Mouse (Mus musculus) embryo, embryonic 9.5 days (tissue): Measurements from ENCODE around the gene Osbpl10.
"Not testable (repeated sequence)": the region's sequence is repeated elsewhere in the genome, so short reads cannot be mapped to it uniquely, and the experiment has no call there.

ENCODE experiments used
- DNase-seq: peaks from one replicate; pipeline ENCODE4 v3.0.0-alpha.2; 2017; ENCODE audit errors: extremely low spot score

Osbpl10 gene

DNA sequence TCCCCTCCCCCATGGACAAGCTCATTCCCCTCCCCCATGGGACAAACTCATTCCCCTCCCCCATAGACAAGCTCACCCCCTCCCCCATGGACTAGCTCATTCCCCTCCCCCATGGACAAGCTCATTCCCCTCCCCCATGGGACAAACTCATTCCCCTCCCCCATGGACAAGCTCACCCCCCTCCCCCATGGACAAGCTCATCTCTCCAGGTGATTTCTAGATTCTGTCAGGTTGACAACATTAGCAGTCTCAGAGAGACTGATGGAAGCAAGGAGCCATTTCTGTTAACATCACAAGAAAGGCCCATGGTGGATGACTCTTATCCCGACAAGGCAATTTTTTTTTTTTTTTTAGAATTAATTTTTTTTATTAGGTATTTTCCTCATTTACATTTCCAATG lies 52.7 kb downstream of the Osbpl10 start:
- DNase-seq, result not testable (repeated sequence)

DNA sequence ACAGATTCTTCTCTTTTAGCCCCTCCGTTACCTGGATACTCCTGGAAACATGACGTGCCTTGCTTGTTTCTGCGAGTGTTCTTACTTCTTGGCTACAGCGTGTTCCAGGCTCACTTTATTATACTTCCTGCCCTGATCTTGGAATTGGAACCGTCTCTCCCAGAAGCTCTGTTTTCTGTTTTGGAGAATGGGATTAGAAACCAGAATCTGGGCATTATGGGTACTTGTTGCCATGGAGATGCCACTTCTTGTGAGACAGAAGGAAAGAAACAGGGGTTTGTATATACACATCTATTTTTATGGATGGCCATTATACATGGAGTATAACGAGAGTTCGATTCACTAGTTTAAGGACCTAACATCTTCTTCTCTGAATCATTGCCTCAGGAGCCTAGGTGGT lies 54.4 kb downstream of the Osbpl10 start:
- no peak for DNase-seq

DNA sequence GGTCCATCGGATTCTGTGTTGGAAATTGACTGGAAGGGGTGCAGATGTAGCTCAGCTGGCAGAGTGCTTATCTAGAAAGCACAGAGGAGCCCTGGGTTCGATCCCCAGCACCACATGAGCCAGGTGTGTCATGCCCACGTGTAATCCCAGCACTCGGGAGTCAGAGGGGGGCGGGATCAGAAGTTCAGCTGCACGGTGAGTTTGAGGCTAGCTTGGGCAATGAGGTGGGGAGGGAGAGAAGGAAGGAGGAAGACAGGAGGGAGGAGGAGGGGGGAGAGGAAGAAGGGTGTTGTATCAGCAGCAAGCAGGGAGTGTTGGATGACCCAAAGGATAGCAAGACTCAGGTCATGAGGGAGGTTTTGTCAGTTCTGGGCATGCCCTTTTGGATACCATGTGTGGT lies 55.9 kb downstream of the Osbpl10 start:
- no peak for DNase-seq

DNA sequence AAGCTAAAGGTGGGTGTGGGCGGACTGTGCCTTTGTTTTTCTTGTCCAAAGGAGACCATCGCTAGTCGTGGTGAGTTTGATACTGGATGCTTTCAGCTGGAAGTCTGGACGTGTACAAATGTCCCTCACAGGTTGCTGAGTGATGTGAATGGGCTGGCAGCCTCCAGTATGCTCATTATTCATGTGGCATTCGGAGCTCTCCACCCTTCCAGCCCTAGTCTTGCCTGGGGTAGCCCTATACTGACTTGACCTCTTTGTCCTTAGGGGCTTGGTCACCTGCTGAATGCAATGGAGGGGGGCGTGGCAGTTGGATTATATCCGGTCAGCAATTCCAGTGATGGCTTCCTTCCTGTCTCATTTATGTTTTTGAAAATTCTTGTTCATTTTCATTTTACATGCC lies 56.4 kb downstream of the Osbpl10 start:
- DNase-seq, result no peak

DNA sequence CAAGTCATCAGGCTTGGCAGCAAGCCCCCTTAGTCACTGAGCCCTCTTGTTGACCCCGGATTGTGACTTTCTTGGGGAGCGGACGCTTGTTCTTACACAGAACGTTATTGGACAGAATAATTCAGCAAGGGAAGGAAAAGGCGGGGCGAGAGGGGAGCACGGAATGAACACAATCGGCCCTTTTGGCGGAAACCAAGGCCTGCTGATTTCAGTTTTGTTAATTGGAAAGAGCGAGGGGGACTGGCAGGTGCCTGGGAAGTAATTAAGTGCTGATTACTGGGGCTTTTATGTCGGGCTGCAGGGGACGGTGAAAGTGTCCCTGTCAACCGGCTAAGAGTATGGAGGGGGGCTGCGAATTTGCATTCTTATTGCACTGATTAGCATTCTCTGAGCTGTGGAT lies 59.8 kb downstream of the Osbpl10 start:
- DNase-seq, result no peak

DNA sequence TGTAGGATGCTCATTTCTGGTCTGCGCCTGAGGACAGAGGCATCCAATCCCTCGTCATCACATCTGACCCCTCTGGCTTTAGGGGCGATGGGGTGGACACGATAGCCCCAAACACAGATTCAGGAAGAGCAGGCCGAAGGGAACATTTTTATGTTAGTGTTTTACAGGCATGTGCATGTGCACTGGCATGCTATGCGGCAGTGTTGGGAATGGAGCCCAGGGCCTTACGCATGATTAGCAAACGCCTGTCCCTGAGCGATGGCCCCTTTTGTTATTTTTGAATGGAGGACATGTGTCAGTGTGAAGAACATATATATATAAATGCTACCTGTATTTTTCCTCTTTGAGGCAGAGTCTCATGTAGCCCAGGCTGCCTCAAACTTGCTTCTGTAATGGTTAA lies 60.3 kb downstream of the Osbpl10 start:
- DNase-seq, result no peak

DNA sequence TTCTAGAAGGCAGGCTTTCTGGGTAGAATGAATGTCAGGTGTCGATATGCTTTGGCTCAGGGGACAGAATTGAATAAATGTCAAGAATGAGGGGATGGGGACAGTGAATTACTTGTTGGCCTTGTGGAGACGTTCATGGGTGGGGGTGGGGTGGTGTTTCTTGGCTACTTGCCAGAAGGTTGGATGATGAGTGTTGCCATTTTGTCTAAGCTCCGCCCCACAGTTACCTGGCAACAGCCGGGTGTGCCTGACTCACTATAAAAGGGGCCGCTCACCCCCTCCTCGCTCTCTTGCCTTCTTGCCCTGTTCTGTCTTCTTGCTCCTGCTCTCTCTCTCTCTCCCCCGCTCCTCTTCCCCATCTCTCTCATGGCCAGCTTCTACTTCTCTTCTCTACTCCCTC lies 60.9 kb downstream of the Osbpl10 start:
- no peak for DNase-seq

DNA sequence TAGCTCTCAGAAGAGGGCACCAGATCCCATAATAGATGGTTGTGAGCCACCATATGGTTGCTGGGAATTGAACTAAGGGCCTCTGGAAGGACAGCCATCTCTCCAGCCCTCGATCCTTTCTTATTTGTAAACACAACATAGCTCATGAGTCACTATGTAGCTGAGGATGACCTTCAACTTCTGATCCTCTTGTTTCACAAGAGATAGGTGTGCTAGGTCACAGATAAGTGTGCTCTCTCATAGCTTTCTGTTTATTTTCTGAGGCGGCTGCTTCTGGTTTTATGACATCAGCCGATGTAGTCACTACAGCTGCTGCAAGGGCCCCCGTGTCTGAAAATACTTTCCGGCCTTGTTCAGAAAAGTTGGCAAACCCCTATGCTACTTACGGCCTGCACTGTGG lies 64.2 kb downstream of the Osbpl10 start:
- DNase-seq, result no peak

DNA sequence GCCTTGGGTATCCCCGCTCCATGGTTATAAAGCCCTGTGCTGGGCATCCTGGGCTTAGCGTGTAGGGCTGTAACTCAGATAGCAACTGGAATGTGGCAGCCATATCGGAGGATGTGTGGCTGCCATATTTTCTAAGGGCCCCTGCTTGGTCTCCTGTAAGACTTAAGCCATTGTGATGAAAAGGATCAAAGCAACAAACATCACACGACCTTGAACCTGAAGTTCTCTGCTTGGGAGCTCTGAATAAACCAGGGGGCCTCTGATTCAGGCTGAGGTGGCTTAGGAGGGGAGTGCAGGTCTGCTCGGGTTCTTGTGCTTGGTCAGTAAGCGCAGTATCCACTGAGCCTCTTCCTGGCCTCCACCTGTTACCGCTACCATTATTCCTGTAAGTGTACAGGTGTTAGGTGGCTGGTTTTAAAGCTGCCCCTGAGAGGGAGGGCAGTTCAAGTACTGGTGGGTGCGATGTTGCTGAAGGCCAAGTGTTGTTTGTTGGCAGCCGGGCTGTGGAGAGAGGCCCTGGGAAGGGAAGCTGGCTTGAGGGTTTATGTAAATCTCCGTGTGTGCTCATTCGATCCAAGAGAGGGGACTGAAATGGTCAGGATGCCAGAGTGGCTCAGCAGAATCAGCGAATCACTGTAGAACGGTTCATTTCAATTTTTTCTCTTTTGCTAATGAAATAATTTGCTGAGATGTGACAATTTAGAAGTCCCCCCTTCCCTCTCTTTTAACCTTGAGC lies 64.8 kb downstream of the Osbpl10 start:
- no peak for DNase-seq

DNA sequence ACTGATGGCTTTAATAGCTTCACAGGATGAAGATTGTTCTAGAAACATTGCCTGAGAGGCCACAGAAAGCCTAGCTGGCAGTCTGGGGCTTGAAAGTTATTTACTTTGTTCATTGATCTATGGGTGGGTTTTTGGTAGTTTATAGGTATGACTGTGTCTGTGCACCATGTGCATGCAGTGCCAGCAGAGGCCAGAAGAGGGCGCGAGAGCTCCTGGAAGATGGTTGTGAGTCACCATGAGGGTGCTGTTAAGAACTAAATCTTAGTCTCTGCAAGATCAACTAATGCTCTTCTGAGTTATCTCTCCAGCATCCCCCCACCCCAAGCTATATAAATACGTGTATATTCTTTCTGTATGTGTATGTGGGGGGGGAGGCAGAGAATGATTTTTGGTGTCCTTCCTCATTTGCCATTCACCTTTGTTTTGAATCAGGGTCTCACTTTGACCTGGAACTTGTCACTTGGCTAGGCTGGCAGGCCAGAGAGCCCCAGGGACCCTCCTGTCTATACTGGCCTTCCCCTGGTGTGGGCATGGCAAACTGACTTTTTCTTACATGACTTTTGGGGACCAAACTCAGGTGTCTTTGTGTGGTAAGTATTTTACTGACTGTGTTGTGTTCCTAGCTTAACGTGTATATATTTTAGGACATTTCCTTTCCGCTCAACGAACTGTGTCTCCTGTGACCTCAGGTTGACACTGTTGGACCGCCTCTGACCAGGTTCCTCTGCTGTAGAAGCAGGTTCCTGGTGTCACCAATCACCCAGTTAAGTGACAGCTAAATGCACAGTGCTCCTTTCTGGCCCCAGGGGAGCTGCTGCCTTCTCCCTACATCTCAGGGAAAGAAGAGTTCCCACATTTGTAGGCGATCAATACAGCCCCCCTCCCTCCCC lies 65.8 kb downstream of the Osbpl10 start:
- DNase-seq, result no peak

DNA sequence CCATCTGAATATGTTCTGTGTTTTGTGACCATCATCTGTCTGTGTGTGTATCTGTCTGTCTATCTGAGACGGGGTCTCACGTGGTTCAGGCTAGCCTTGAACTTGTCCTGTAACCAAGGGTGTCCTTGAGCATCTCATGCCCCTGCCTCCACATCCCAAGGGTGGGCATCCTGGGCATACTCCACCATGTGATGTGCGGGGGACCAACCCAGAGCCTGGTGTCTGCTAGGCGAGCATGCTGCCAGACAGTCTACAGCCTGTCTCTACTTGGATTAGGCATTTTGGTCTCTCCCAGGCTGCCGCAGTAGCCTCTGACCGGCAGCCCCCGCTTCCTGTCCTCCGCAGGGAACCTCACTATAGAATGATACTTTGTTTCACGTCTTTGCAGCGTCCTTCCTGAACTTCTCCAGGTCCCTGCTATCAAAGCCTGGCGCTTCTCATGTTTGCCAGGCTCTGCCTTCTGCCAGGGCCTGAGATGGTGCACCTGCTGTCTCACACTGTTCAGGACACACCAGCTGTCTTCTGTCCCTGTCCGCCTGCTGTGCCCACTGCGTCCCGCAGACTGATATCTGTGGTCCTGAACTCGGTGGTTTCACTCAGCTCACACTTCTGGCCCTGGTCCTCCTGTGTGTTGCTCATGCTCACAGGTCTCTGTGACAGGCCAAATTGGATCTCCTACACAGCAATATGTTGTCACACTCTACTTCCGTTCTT lies 66.9 kb downstream of the Osbpl10 start:
- no peak for DNase-seq

DNA sequence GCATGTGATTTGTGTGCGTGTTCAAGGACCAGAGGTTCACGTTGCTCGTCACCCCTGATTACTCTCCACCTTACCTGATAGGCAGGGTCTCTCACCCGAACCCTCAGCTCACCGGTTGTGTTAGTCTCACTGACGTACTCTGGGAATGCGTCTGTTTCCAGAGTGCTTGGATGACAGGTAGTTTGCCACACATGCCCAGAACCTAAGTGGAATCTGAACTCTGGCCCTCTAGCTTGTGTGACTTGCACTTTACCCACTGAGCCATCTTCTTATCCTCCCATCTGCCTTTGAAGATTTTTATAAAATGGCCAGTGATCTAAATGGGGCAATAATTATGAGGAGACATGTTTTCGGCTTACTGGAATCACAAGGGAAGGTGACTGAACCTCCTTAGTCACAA lies 68.3 kb downstream of the Osbpl10 start:
- no peak for DNase-seq

DNA sequence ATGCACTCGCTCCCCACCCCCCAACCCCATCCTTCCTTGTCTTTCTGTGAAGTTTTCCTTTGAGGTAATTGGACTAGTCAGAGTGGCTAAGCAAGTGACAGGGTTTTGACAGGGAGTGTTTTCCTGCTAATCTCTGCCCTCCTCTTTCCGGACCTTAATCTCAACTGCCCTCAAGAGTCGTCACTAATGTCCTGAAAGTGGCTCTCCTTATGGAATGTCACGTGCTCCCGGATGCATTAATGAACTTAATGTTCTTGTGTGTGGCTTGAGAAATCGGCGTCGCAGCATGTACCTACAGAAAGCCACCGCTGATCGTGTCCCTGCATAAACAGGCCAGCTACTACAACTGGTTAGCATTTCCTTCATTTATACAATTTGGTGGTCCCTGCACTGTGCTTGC lies 70.0 kb downstream of the Osbpl10 start:
- DNase-seq, result no peak

DNA sequence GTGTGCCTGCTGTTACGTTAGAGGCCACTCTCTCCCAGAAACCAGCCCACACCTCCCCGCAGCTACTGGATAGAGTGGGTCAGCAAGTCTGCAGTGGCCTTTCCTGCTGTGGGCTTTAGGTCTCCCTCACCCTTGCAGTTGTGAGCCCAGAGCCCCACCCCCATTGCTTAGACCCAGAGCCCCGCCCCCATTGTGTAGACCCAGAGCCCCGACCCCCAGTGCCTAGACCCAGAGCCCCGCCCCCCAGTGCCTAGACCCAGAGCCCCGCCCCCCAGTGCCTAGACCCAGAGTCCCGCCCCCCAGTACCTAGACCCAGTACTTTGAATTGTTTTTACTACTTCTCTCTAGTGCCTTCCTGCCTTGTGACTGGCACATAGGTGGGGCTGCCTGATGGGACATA lies 70.5 kb downstream of the Osbpl10 start:
- no peak for DNase-seq

DNA sequence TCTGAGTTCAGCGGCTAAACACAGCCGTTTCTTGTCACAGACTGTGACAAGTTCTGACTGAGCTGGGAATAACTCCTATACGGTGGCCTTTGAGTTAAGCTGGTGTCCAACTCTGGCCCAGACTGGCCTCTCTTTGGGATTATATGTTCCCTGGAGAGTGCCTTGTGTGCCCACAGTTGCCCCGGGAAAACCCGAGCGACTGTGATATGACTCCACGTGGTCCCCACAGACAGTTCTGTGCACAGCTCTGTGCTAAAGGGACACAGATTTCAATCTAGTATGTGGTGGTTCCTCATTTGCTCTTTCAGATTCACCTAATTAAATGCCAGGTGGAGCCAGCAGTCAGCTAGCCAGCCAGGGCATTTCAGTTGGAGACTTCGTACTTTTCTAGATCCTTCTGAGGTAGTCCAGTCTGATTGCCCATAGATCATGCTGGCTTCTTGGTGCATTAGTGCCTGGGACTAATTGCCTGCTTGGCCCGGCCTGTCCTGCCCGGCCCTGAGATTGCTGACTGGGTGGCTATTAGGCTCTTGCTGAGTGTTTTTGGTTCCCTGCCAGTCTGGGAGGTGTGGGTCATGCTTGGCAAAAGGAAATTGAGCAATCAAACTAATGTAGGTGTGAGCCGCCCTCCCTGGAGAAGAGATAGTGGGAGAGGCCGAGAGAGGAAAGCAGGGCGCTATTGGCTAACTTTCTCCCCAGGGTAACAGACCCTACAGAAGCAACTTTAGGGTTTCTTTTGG lies 71.8 kb downstream of the Osbpl10 start:
- no peak for DNase-seq

DNA sequence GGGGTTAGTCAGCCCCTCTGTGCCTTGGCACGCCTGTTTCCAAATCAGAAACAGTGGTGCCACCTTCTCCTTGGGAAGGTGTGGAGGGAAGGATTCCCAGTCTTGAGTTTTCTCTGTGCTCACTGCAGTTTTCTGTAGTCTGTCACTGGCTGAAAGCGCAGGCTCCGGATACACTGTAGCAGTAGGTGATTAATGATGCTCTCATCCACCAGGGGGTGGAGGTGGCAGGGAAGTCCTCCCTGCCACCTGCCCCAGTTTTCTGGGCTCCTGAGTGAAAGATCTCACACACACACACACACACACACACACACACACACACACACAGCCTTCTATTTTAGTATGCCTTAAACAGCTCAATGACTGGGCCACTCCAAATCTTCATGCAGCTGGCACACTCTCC lies 73.6 kb downstream of the Osbpl10 start:
- no peak for DNase-seq

DNA sequence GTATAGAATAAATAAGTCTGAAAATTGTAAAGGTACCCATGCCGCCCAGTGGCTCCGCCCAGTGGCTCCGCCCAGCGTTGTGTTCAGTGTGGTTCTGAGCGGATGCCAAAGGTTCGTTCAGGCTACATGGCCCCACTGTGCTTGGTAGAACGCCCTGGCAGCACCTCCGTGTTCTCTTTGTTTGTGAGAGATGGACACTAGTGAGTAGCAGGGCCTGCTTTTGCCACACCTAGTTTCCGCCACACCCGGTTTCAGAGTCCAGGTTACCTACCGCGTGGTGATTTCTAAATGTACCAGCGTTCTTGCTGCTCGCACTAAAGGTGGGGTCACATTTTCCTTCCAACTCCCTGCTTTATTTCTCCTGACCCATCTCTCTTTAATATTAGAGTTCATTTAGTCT lies 75.4 kb downstream of the Osbpl10 start:
- no peak for DNase-seq

DNA sequence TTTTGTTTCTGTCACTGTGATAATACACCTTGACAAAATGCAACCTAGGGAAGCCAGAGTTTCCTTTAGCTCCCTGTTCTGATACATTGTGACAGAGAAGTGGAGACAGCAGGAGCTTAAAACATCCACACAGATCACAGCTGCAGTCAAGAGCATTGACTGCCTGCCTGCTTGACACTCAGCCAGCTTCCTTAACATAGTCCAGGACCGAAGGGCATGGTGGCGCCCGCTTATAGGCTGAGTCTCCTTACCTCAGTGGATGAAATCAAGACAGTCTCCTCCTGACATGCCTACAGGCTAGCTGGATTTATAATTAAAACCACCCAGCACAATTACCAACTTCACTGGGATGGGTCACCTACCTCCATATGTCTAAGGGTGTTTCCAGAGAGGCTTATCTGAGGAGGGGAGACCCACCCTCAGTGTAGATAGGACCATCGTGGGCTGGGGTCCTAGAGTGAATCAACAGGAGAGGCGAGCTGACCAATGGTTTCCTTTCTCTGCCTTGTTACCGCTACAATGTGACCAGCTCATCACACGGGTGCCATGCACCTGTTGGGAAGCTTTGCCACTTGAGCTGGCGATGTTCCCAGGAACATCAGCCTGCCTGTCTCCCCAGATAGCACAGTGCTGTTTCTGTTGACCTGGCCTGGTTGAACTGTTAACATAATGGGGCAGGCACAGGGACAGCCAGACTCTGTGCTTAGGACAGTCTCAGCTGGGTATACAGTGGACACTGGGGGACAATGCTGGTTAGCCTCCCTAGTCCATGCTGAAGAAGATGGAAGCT lies 76.9 kb downstream of the Osbpl10 start:
- no peak for DNase-seq

DNA sequence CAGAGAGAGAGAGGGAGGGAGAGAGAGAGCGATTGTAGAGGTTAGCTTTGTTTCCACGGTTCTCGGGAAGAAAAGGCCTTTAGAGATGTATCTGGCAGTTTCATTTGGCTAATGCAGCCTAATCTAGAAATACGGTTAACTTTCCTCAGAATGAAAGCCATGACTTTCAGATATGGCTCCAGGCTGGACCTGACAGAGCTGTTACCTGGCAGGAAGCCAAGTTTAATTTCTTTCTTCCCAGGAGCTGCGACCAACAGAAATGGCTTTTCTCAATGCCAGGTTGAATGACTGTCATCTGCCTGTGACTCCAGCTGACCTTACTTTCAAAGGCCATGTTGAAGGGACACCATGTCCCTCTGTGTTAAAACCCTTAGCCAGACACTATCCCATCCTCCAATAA lies 80.4 kb downstream of the Osbpl10 start:
- DNase-seq, result no peak

DNA sequence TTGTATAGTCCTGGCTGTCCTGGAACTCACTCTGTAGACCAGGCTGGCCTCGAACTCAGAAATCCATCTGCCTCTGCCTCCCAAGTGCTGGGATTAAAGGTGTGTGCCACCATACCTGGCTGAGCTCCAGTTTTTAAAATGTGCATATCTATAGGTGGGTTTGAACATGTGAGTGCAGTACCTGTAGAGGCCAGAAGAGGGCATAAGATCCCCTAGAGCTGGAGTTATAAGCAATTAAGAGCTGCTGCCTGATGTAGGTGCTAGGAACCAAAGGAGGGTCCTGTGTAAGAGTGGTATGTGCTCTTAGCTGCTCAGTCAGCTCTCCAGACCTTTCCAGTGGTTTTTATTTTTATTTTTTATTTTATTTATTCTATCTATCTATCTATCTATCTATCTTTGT lies 86.5 kb downstream of the Osbpl10 start:
- no peak for DNase-seq

DNA sequence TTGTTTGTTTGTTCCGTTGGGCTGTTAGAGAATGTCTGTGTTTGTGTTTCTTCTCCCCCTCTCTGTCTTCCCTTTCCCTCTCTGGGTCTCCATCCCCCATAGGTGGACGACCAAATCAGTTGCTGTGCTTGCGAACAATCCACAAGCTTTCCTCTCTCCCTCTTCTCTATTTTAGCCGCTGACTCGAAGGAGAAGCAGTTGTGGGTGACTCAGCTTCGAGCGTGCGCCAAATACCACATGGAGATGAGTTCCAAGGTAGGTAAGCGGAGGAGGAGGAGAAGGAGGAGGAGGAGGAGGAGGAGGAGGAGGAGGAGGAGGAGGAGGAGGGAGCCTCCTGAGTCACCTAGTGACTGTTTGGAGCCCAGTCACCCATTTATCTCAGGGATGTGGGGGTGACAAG lies 88.7 kb downstream of the Osbpl10 start:
- no peak for DNase-seq
